ENCODE assay signal across 10 mouse cellular contexts in genomic region chr14:27391776-27392308, GRCm38 (mm10).
"Had no signal": no experiment of that assay in that cellular context is flagged by ENCODE, and none has a peak within 500 bp of the region (broad histone marks: within the 10 kb centered on the region; RNA-seq: fewer than 3 reads in every experiment).

No protein-coding gene starts in this region.

- ATAC-seq: intestine, postnatal 0 days; liver, embryonic 12.5 days had no signal

- DNase-seq: kidney, adult 8-10 months; kidney, postnatal 25 days; layer of hippocampus, postnatal 36 days; lung, embryonic 14.5 days; lung, postnatal 10 days; lung, postnatal 4 days; midbrain, embryonic 14.5 days; right cerebral cortex, postnatal 4 days had no signal
